ENCODE assay signal across 8 mouse cellular contexts in the genomic region with DNA sequence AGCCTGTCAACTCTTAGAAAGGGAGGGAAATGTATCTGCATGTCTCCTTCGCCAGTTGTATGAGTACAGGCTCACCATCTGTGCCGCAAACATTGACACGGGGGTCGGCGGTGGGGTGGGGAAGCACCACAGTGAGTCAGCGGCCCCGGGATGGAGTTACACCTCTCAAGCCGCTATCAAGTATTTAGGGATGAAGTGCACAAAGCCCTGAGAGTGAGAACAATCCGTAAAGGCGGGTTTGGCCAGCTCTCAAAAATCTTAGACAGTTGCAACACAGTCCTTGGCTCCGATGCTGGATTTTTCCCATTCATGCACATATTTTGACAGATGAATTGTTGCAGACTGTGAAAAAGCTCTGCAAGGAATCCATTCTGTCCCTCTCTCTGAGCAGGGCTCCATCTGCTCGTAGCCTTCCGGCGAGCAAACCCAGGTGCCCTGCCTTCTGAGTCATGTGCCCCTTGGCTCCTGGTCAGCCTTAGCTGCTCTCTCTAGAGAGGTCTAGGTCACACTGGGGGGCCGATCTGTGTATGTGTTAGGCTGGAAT.
DNase-seq lines count a peak whose midpoint lies in the region; ATAC-seq lines count a peak whose summit lies in the region.

No protein-coding gene starts in this region.

- H3K36me3 ChIP-seq in hindbrain, embryonic 16.5 days (ENCODE audit: control insufficient read depth, insufficient read depth, low read length): no peaks in the 10 kb centered on the region
- H3K36me3 ChIP-seq in midbrain, embryonic 11.5 days (ENCODE audit: control insufficient read depth, insufficient read depth, low read length): no peaks in the 10 kb centered on the region

- H3K27ac ChIP-seq in hindbrain, embryonic 16.5 days (ENCODE audit: low read depth, low read length): peak overlapping the region; percentile 63
- H3K27ac ChIP-seq in midbrain, embryonic 11.5 days (ENCODE audit: low read depth, low read length): no peak overlapping the region

- H3K4me3 ChIP-seq in hindbrain, embryonic 16.5 days (ENCODE audit: low read length): no peak overlapping the region
- H3K4me3 ChIP-seq in midbrain, embryonic 11.5 days (ENCODE audit: low read depth, low read length): no peak overlapping the region

- H3K9me3 ChIP-seq in hindbrain, embryonic 16.5 days (ENCODE audit: control insufficient read depth, low read length): no peaks in the 10 kb centered on the region
- no peaks in the 10 kb centered on the region for H3K9me3 ChIP-seq in midbrain, embryonic 11.5 days (ENCODE audit: control insufficient read depth, low read length)

- H3K4me1 ChIP-seq in hindbrain, embryonic 16.5 days (ENCODE audit: control insufficient read depth, insufficient read depth, low read depth, low read length): peaks cover 5% of the 10 kb centered on the region
- peaks cover 10% of the 10 kb centered on the region for H3K4me1 ChIP-seq in midbrain, embryonic 11.5 days (ENCODE audit: control insufficient read depth, insufficient read depth, low read length)

- ATAC-seq in hindbrain, embryonic 16.5 days: peak; percentile 80
- ATAC-seq in midbrain, embryonic 11.5 days (ENCODE audit: low FRiP score): peak; percentile 57; the same call in 1 of the 2 replicates
- no peak for ATAC-seq in CD4-positive, CD25-positive, alpha-beta regulatory T cell, adult 4 months

- peak; percentile 15 for DNase-seq in ZHBTc4 (ENCODE audit: low read depth, low spot score)
- DNase-seq in cerebellum, postnatal 25 days: peak; percentile 72 to 85
- peak; percentile 80 for DNase-seq in gastrocnemius, adult 18-20 months (ENCODE audit: low spot score)
- peak; percentile 64 to 73 for DNase-seq in layer of hippocampus, postnatal 36 days
- DNase-seq in midbrain, embryonic 11.5 days (ENCODE audit: low spot score, missing footprints): no peak
- DNase-seq in telencephalon, adult 2 months (ENCODE audit: low read depth, low spot score): peak; percentile 78

- H3K27me3 ChIP-seq in hindbrain, embryonic 16.5 days (replicated peaks; ENCODE audit: control insufficient read depth, insufficient read depth, low read length): no peaks in the 10 kb centered on the region
- no peaks in the 10 kb centered on the region for H3K27me3 ChIP-seq in midbrain, embryonic 11.5 days (ENCODE audit: control insufficient read depth, insufficient read depth, low read length)

- WGBS in hindbrain, embryonic 16.5 days: 24% methylated on average over 15 of the region's 15 CpGs
- 15% methylated on average over 15 of the region's 15 CpGs for WGBS in midbrain, embryonic 11.5 days

- peak overlapping the region; percentile 44 for H3K4me2 ChIP-seq in hindbrain, embryonic 16.5 days (ENCODE audit: low read length)
- H3K4me2 ChIP-seq in midbrain, embryonic 11.5 days: peak overlapping the region; percentile 31

- H3K9ac ChIP-seq in hindbrain, embryonic 16.5 days (ENCODE audit: low read depth, low read length): no peak overlapping the region; the same call in 1 of the 2 replicates
- H3K9ac ChIP-seq in midbrain, embryonic 11.5 days (ENCODE audit: low read length): no peak overlapping the region
